Mouse (Mus musculus): ENCODE data around the gene Cdc6.

DNA sequence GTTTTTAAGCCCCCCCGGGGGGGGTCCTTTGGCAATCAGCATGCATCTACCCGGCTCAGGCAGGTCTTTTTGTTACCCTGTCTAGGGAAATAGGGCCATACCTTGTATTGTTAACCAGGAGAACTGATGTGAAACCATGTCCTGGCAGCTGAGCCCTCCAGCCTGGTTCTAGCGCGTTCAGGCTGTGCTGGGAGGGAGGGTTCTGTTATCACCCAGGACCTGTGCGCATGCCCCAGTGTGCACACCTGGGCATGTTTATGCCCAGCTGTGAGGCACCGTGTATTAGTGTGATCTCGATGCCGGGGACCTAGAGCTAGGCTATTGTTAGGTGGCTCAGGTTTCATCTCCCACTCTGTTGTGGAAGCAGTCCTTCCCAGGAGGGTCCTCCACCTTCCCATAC is 54.2 kb downstream of the Cdc6 start:
- TF ChIP-seq ETS1 (IDR thresholded peaks at IDR 0.05; ENCODE audit: low read depth, low read length), result no peak
- no peak for TF ChIP-seq CTCF (IDR thresholded peaks at IDR 0.05 in 2 of 3, conservative IDR thresholded peaks at IDR 0.05 in 1 of 3; ENCODE audit: control insufficient read depth in 1 of 3, insufficient read depth in 1 of 3, low read depth in 2 of 3, low read length in 3 of 3, poor library complexity in 1 of 3, severe bottlenecking in 1 of 3)
- no peak for TF ChIP-seq MAFK (IDR thresholded peaks at IDR 0.05; ENCODE audit: borderline replicate concordance, low read depth, low read length)
- no peak for TF ChIP-seq EP300 (IDR thresholded peaks at IDR 0.05; ENCODE audit: low read depth in 1 of 2, low read length in 2 of 2)
- no peak for TF ChIP-seq ZKSCAN1 (IDR thresholded peaks at IDR 0.05; ENCODE audit: low read depth, low read length)
- no peak for TF ChIP-seq POLR2A (IDR thresholded peaks at IDR 0.05; ENCODE audit: control insufficient read depth in 1 of 2, insufficient read depth in 1 of 2, low read depth in 1 of 2, low read length in 2 of 2, poor library complexity in 1 of 2)
- no peak for TF ChIP-seq MYC (IDR thresholded peaks at IDR 0.05; ENCODE audit: low read depth, low read length)
- no peak for TF ChIP-seq HCFC1 (IDR thresholded peaks at IDR 0.05; ENCODE audit: low read depth, low read length)
- no peak for TF ChIP-seq USF1 (IDR thresholded peaks at IDR 0.05; ENCODE audit: low read depth, low read length)
- TF ChIP-seq NRF1 (IDR thresholded peaks at IDR 0.05; ENCODE audit: insufficient read depth, low read depth, low read length, poor library complexity, severe bottlenecking), result no peak
- no peak for TF ChIP-seq MAX (IDR thresholded peaks at IDR 0.05; ENCODE audit: low read length)
- no peak for TF ChIP-seq MYB (IDR thresholded peaks at IDR 0.05; ENCODE audit: low read depth, low read length)
- no peak for TF ChIP-seq GATA1 (IDR thresholded peaks at IDR 0.05; ENCODE audit: low read depth, low read length)

Measured in MEL (cell line).